Mouse (Mus musculus) liver, embryonic 15.5 days (tissue): Measurements from ENCODE around the gene Vmn1r48. TPM values are rescaled to one million over a fixed set of nuclear protein-coding genes. Genes with fewer than 3 reads are reported as not detected.
"Not testable (repeated sequence)": the region's sequence is repeated elsewhere in the genome, so short reads cannot be mapped to it uniquely, and the experiment has no call there.

Experiments used
- ATAC-seq: fragments of 200-750 bp; cut with Nextera tagmentation; 2 replicates; pipeline ENCODE4 v1.8.0; 2017; ENCODE audit warnings: moderate number of reproducible peaks, mild to moderate bottlenecking, moderate library complexity; ENCODE audit not compliant: insufficient read depth
- H3K27ac ChIP-seq: fragments of 300-500 bp; sonication (generic); replicated peaks from 2 replicates; pipeline ENCODE4 v1.5.1; 2015; ENCODE audit warnings: mild to moderate bottlenecking, inconsistent platforms
- H3K27me3 ChIP-seq: fragments of 300-500 bp; sonication (generic); 2 replicates; pipeline ENCODE4 v1.6.1; 2015; ENCODE audit warnings: mild to moderate bottlenecking, inconsistent platforms
- H3K36me3 ChIP-seq: fragments of 300-500 bp; sonication (generic); replicated peaks from 2 replicates; pipeline ENCODE4 v1.6.1; 2015; ENCODE audit warnings: moderate library complexity, mild to moderate bottlenecking, inconsistent platforms
- H3K4me1 ChIP-seq: fragments of 300-500 bp; sonication (generic); replicated peaks from 2 replicates; pipeline ENCODE4 v1.6.1; 2015; ENCODE audit warnings: inconsistent platforms
- H3K4me2 ChIP-seq: fragments of 300-500 bp; sonication (generic); 2 replicates; pipeline ENCODE4 v1.6.1; 2015; ENCODE audit warnings: moderate library complexity, mild to moderate bottlenecking, inconsistent platforms
- H3K4me3 ChIP-seq: fragments of 300-500 bp; sonication (generic); replicated peaks from 2 replicates; pipeline ENCODE4 v1.5.1; 2015; ENCODE audit warnings: mild to moderate bottlenecking, inconsistent platforms
- H3K9ac ChIP-seq: fragments of 300-500 bp; sonication (generic); 2 replicates; pipeline ENCODE4 v1.6.1; 2015; ENCODE audit warnings: moderate library complexity, mild to moderate bottlenecking, inconsistent platforms
- H3K9me3 ChIP-seq: fragments of 300-500 bp; sonication (generic); replicated peaks from 2 replicates; pipeline ENCODE4 v1.6.1; 2016; ENCODE audit warnings: inconsistent platforms
- WGBS: fragments of 180-500 bp; shearing (Covaris S2); methylation state at CpG from one replicate; pipeline ENCODE4 v1.1.7; 2015; ENCODE audit warnings: mixed read lengths; ENCODE audit not compliant: insufficient replicate concordance; 5-methylcytosine and 5-hydroxymethylcytosine counted together
- polyA plus RNA-seq: library from polyadenylated mRNA; unstranded; fragments of >200 nt; fragmentation: Nextera tagmentation; extraction: Ambion mirVana; gene quantifications from 2 replicates; pipeline ENCODE4 v1.2.1, GENCODE M21; 2015

The Vmn1r48 gene
- polyA plus RNA-seq = not detected in 2 replicates

DNA sequence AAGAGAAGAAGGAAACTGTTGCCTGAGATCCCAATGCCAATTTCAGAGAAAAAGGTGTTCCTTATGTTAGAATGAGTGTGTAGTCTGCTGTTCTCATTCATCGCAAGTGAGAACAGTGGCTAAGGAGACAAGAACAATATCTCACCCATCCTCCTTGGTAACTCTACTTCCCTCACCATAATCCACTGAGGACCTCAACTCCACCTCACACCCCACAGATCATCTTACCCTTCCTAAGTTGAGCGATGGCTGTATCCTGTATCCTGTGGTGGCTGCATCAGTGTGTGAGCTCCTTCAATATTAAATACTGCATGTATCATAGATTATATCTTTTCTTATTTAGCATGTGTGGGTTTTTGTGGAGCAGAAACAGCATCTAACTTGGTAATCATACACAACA lies at the start of gene Vmn1r48:
Vmn1r48 (minus strand) TSS at position 101 of the 400 bp plus-strand sequence.
- not testable (repeated sequence) for H3K4me2 ChIP-seq
- WGBS = no CpG with 5 or more reads among the region's 2 CpGs

GRCm38 (mm10) chr6:90078406-90078805 lies 41.8 kb upstream of the Vmn1r48 start, which contains the start of gene Vmn1r49:
Vmn1r49 (minus strand) TSS chr6:90078506.
- Histone ChIP-seq H3K4me1 (no peaks in the 10 kb centered on the region), H3K9ac (no peak within 1 kb of the TSS), H3K36me3 (no peaks in the 10 kb centered on the region), H3K4me3 (no peak within 1 kb of the TSS), H3K4me2 (no peak within 1 kb of the TSS), H3K27ac (no peak within 1 kb of the TSS), H3K9me3 (no peaks in the 10 kb centered on the region), H3K27me3 (no peaks in the 10 kb centered on the region)
- no peak for ATAC-seq
- 66% methylated on average over 4 of the region's 4 CpGs for WGBS

More for the DNA sequence above, at the start of gene Vmn1r48:
- not testable (repeated sequence) for H3K4me1 ChIP-seq, H3K9me3 ChIP-seq, H3K27me3 ChIP-seq, ATAC-seq, H3K36me3 ChIP-seq, H3K27ac ChIP-seq, H3K9ac ChIP-seq, H3K4me3 ChIP-seq

- ATAC-seq = not testable (repeated sequence)
- WGBS = 63% methylated on average over 1 of the region's 1 CpGs
Observed at GRCm38 (mm10) chr6:90015847-90016246, 20.8 kb downstream of the Vmn1r48 start, which contains the start of gene Vmn1r47. Vmn1r47 (plus strand) TSS chr6:90016147.

GRCm38 (mm10) chr6:89985989-89986388 lies 50.7 kb downstream of the Vmn1r48 start:
- Histone ChIP-seq H3K4me3 (no peak overlapping the region), H3K9ac (no peak overlapping the region), H3K36me3 (no peaks in the 10 kb centered on the region), H3K27ac (no peak overlapping the region), H3K27me3 (no peaks in the 10 kb centered on the region), H3K4me2 (no peak overlapping the region), H3K4me1 (no peaks in the 10 kb centered on the region), H3K9me3 (no peaks in the 10 kb centered on the region)
- 15% methylated on average over 1 of the region's 1 CpGs for WGBS
- no peak for ATAC-seq

More at GRCm38 (mm10) chr6:90015847-90016246, 20.8 kb downstream of the Vmn1r48 start, which contains the start of gene Vmn1r47:
- not testable (repeated sequence) for H3K9ac ChIP-seq, H3K4me3 ChIP-seq, H3K27me3 ChIP-seq, H3K4me1 ChIP-seq, H3K27ac ChIP-seq, H3K4me2 ChIP-seq, H3K9me3 ChIP-seq, H3K36me3 ChIP-seq

Other genes starting within 250 kb of the Vmn1r48 start
- gene Vmn1r42, start 160.4 kb downstream of the Vmn1r48 start, polyA plus RNA-seq = not detected in 2 replicates
- gene Vmn1r43, start 160.4 kb downstream of the Vmn1r48 start, polyA plus RNA-seq = 0.01 TPM in 1 of 2 replicates, not detected in the other
- gene Vmn1r44, start 153.2 kb downstream of the Vmn1r48 start, polyA plus RNA-seq = not detected in 2 replicates
- gene Vmn1r45, start 96.2 kb downstream of the Vmn1r48 start, polyA plus RNA-seq = not detected in 2 replicates
- not detected in 2 replicates for gene Vmn1r46, start 67.5 kb downstream of the Vmn1r48 start, polyA plus RNA-seq
- gene Vmn1r47, start 20.7 kb downstream of the Vmn1r48 start, polyA plus RNA-seq = not detected in 2 replicates
- gene Vmn1r49, start 41.7 kb upstream of the Vmn1r48 start, polyA plus RNA-seq = not detected in 2 replicates
- not detected in 2 replicates for gene Vmn1r50, start 64.6 kb upstream of the Vmn1r48 start, polyA plus RNA-seq
- gene Vmn1r51, start 85.8 kb upstream of the Vmn1r48 start, polyA plus RNA-seq = not detected in 2 replicates
- not detected in 2 replicates for gene Vmn1r52, start 138.0 kb upstream of the Vmn1r48 start, polyA plus RNA-seq
- gene V1ra8, start 166.0 kb upstream of the Vmn1r48 start, polyA plus RNA-seq = not detected in 2 replicates
- gene Vmn1r53, start 187.6 kb upstream of the Vmn1r48 start, polyA plus RNA-seq = not detected in 2 replicates
- gene Vmn1r54, start 209.5 kb upstream of the Vmn1r48 start, polyA plus RNA-seq = not detected in 2 replicates